Mouse (Mus musculus): ENCODE measurements at regions not wholly inside any gene's neighbourhood (a gene's known extent, or its start where the extent isn't known, plus 50 kb on each side); places are given as distances from the start of the nearest gene placed in this dataset.
"Not testable (repeated sequence)": the region's sequence is repeated elsewhere in the genome, so short reads cannot be mapped to it uniquely, and the experiment has no call there.

GRCm38 (mm10) chr12:20196386-20196785 is 242.1 kb downstream of the Gm21863 start:
- H3K36me3 ChIP-seq (ENCODE audit: control insufficient read depth, insufficient read depth); H3ac ChIP-seq (ENCODE audit: control insufficient read depth, insufficient read length, low read depth); H3K27me3 ChIP-seq (ENCODE audit: control insufficient read depth, insufficient read depth, insufficient read length); H3K79me2 ChIP-seq (ENCODE audit: control insufficient read depth, insufficient read depth); H3K79me3 ChIP-seq (ENCODE audit: low read depth): not testable (repeated sequence)
- H3K4me3 ChIP-seq (ENCODE audit: insufficient read depth, poor library complexity, severe bottlenecking): peak overlapping the region; percentile 41

GRCm38 (mm10) chr12:20196905-20197304 is 242.6 kb downstream of the Gm21863 start:
- H3ac ChIP-seq (ENCODE audit: control insufficient read depth, insufficient read length, low read depth); H3K79me3 ChIP-seq (ENCODE audit: low read depth); H3K79me2 ChIP-seq (ENCODE audit: control insufficient read depth, insufficient read depth); H3K36me3 ChIP-seq (ENCODE audit: control insufficient read depth, insufficient read depth); H3K27me3 ChIP-seq (ENCODE audit: control insufficient read depth, insufficient read depth, insufficient read length): not testable (repeated sequence)
- H3K4me3 ChIP-seq (ENCODE audit: insufficient read depth, poor library complexity, severe bottlenecking): peak overlapping the region; percentile 41

GRCm38 (mm10) chr12:20223921-20224320 is 269.6 kb downstream of the Gm21863 start:
- H3K4me3 ChIP-seq (ENCODE audit: insufficient read depth, poor library complexity, severe bottlenecking); H3ac ChIP-seq (ENCODE audit: control insufficient read depth, insufficient read length, low read depth); H3K79me3 ChIP-seq (ENCODE audit: low read depth); H3K27me3 ChIP-seq (ENCODE audit: control insufficient read depth, insufficient read depth, insufficient read length); H3K36me3 ChIP-seq (ENCODE audit: control insufficient read depth, insufficient read depth); H3K79me2 ChIP-seq (ENCODE audit: control insufficient read depth, insufficient read depth): not testable (repeated sequence)

- H3K36me3 ChIP-seq (ENCODE audit: control insufficient read depth, insufficient read depth); H3K27me3 ChIP-seq (ENCODE audit: control insufficient read depth, insufficient read depth, insufficient read length); H3ac ChIP-seq (ENCODE audit: control insufficient read depth, insufficient read length, low read depth); H3K4me3 ChIP-seq (ENCODE audit: insufficient read depth, poor library complexity, severe bottlenecking); H3K79me2 ChIP-seq (ENCODE audit: control insufficient read depth, insufficient read depth); H3K79me3 ChIP-seq (ENCODE audit: low read depth): not testable (repeated sequence)
These were observed 272.5 kb downstream of the Gm21863 start for GRCm38 (mm10) chr12:20226831-20227230.

- H3K36me3 ChIP-seq (ENCODE audit: control insufficient read depth, insufficient read depth): not testable (repeated sequence)
These were observed 273.3 kb downstream of the Gm21863 start for GRCm38 (mm10) chr12:20227427-20228160.

GRCm38 (mm10) chr12:20228321-20228999 is 274.2 kb downstream of the Gm21863 start:
- not testable (repeated sequence) for H3K4me3 ChIP-seq (ENCODE audit: insufficient read depth, poor library complexity, severe bottlenecking); H3K79me2 ChIP-seq (ENCODE audit: control insufficient read depth, insufficient read depth); H3K36me3 ChIP-seq (ENCODE audit: control insufficient read depth, insufficient read depth); H3K27me3 ChIP-seq (ENCODE audit: control insufficient read depth, insufficient read depth, insufficient read length); H3K79me3 ChIP-seq (ENCODE audit: low read depth); H3ac ChIP-seq (ENCODE audit: control insufficient read depth, insufficient read length, low read depth)

More at GRCm38 (mm10) chr12:20227427-20228160, 273.3 kb downstream of the Gm21863 start:
- H3K27me3 ChIP-seq (ENCODE audit: control insufficient read depth, insufficient read depth, insufficient read length); H3ac ChIP-seq (ENCODE audit: control insufficient read depth, insufficient read length, low read depth); H3K4me3 ChIP-seq (ENCODE audit: insufficient read depth, poor library complexity, severe bottlenecking); H3K79me3 ChIP-seq (ENCODE audit: low read depth); H3K79me2 ChIP-seq (ENCODE audit: control insufficient read depth, insufficient read depth): not testable (repeated sequence)

- H3K79me3 ChIP-seq (ENCODE audit: low read depth); H3K4me3 ChIP-seq (ENCODE audit: insufficient read depth, poor library complexity, severe bottlenecking); H3ac ChIP-seq (ENCODE audit: control insufficient read depth, insufficient read length, low read depth); H3K36me3 ChIP-seq (ENCODE audit: control insufficient read depth, insufficient read depth); H3K79me2 ChIP-seq (ENCODE audit: control insufficient read depth, insufficient read depth); H3K27me3 ChIP-seq (ENCODE audit: control insufficient read depth, insufficient read depth, insufficient read length): not testable (repeated sequence)
These were observed 275.1 kb downstream of the Gm21863 start for GRCm38 (mm10) chr12:20229441-20229840.

- Histone ChIP-seq H3K79me3 (ENCODE audit: low read depth) (no peaks in the 10 kb centered on the region), H3K79me2 (ENCODE audit: control insufficient read depth, insufficient read depth) (no peaks in the 10 kb centered on the region), H3K27me3 (ENCODE audit: control insufficient read depth, insufficient read depth, insufficient read length) (no peaks in the 10 kb centered on the region), H3K4me3 (ENCODE audit: insufficient read depth, poor library complexity, severe bottlenecking) (no peak overlapping the region), H3ac (ENCODE audit: control insufficient read depth, insufficient read length, low read depth) (no peak overlapping the region), H3K36me3 (ENCODE audit: control insufficient read depth, insufficient read depth) (no peaks in the 10 kb centered on the region)
- TF ChIP-seq CEBPB (IDR thresholded peaks at IDR 0.05; ENCODE audit: low read depth) (no peak), MYOD1 (IDR thresholded peaks at IDR 0.05; ENCODE audit: control insufficient read depth, insufficient read length, low read depth) (no peak), MYOG (IDR thresholded peaks at IDR 0.05; ENCODE audit: control insufficient read depth, extremely low read depth, insufficient read length) (no peak), MAX (IDR thresholded peaks at IDR 0.05) (no peak), CTCF (IDR thresholded peaks at IDR 0.05; ENCODE audit: control insufficient read depth, insufficient read depth, insufficient read length) (no peak), FOSL1 (IDR thresholded peaks at IDR 0.05; ENCODE audit: insufficient read depth, low read length, poor library complexity, severe bottlenecking) (no peak), USF1 (IDR thresholded peaks at IDR 0.05; ENCODE audit: low read depth) (no peak)
These were observed 276.0 kb downstream of the Gm21863 start for GRCm38 (mm10) chr12:20230141-20230892.
